Mouse (Mus musculus) embryonic facial prominence, embryonic 11.5 days (tissue): Measurements from ENCODE around the gene Jagn1. TPM values are rescaled to one million over a fixed set of nuclear protein-coding genes. Genes with fewer than 3 reads are reported as not detected.

Source experiments
- ATAC-seq: fragments of 200-750 bp; cut with Nextera tagmentation; replicated peaks from 2 replicates; pipeline ENCODE4 v1.8.0; 2017; ENCODE audit warnings: low read depth; ENCODE audit not compliant: insufficient number of reproducible peaks, low FRiP score, low TSS enrichment
- DNase-seq: peaks from one replicate; pipeline ENCODE4 v3.0.0-alpha.2; 2015; ENCODE audit warnings: low spot score
- H3K27ac ChIP-seq: fragments of 300-500 bp; sonication (generic); replicated peaks from 2 replicates; pipeline ENCODE4 v1.5.1; 2014; ENCODE audit warnings: mild to moderate bottlenecking, low read depth, low read length, control low read depth
- H3K27me3 ChIP-seq: fragments of 300-500 bp; sonication (generic); 2 replicates; pipeline ENCODE4 v1.6.1; 2014; ENCODE audit warnings: mild to moderate bottlenecking, low read length, moderate library complexity, mixed read lengths; ENCODE audit not compliant: control insufficient read depth, insufficient read depth
- H3K36me3 ChIP-seq: fragments of 300-500 bp; sonication (generic); replicated peaks from 2 replicates; pipeline ENCODE4 v1.6.1; 2014; ENCODE audit warnings: low read depth, mild to moderate bottlenecking, low read length, moderate library complexity, mixed read lengths; ENCODE audit not compliant: control insufficient read depth, insufficient read depth
- H3K4me1 ChIP-seq: fragments of 300-500 bp; sonication (generic); 2 replicates; pipeline ENCODE4 v1.6.1; 2014; ENCODE audit warnings: low read length, mixed read lengths; ENCODE audit not compliant: control insufficient read depth, insufficient read depth
- H3K4me2 ChIP-seq: fragments of 300-500 bp; sonication (generic); 2 replicates; pipeline ENCODE4 v1.6.1; 2014; ENCODE audit warnings: low read depth, mild to moderate bottlenecking, control low read depth, low read length, moderate library complexity
- H3K4me3 ChIP-seq: fragments of 300-500 bp; sonication (generic); 2 replicates; pipeline ENCODE4 v1.5.1; 2014; ENCODE audit warnings: low read depth, low read length, control low read depth
- H3K9ac ChIP-seq: fragments of 300-500 bp; sonication (generic); replicated peaks from 2 replicates; pipeline ENCODE4 v1.6.1; 2014; ENCODE audit warnings: mild to moderate bottlenecking, control low read depth, low read length
- H3K9me3 ChIP-seq: fragments of 300-500 bp; sonication (generic); replicated peaks from 2 replicates; pipeline ENCODE4 v1.6.1; 2016; ENCODE audit warnings: mild to moderate bottlenecking, low read length, inconsistent platforms, mixed read lengths; ENCODE audit not compliant: control insufficient read depth
- WGBS: fragments of 180-500 bp; shearing (Covaris S2); extraction: QIAGEN DNeasy Blood & Tissue Kit; methylation state at CpG from one replicate; pipeline ENCODE4 v1.1.7; 2014; 5-methylcytosine and 5-hydroxymethylcytosine counted together
- polyA plus RNA-seq: library from polyadenylated mRNA; unstranded; fragments of >200 nt; fragmentation: Nextera tagmentation; extraction: Ambion mirVana; gene quantifications from 2 replicates; pipeline ENCODE4 v1.2.1, GENCODE M21; 2014

Gene Jagn1
- polyA plus RNA-seq, 1 experiment from 2014 or later, result 72.6 TPM

DNA sequence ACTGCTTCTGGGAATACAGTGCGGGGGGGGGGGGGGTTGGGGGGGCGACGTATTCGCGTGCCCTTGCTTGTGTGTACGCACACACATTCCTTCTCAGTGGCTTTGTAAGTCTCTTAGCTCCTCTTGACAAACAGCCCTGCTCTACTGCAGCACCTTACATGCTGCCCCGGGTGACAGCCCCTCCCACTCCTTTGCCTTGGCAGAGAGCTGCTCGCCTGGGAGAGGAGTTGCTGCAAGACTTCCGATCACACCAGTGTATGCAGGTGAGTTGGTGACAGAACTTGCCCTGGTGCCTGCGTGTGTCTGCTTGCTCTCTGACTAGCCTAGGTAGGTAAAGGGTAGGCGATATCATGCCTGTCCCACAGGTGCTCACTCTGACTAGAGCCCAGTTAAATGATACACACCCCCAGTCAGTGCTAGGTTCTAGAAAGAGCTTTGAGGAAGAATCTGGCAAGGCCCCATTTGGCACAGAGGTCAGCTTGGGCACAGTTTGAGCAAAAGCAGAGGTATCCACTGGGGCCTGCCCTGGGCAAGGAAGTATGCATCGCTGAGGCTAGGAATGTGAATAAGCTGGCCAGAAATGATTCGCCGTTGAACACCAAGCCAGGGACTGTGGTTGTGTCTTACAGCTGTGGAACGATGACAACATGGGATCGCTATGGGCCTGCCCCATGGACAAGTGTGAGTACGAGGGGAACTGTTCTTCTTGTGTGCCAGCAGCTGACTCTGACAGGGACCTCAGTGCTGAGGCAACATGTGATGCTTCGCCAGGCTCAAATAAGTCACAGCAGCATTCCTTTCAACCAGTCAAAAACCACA lies 38.4 kb downstream of the Jagn1 start:
- 64% methylated on average over 18 of the region's 18 CpGs for WGBS
- peaks cover 4% of the 10 kb centered on the region; the same call in 1 of the 2 replicates for H3K4me1 ChIP-seq

DNA sequence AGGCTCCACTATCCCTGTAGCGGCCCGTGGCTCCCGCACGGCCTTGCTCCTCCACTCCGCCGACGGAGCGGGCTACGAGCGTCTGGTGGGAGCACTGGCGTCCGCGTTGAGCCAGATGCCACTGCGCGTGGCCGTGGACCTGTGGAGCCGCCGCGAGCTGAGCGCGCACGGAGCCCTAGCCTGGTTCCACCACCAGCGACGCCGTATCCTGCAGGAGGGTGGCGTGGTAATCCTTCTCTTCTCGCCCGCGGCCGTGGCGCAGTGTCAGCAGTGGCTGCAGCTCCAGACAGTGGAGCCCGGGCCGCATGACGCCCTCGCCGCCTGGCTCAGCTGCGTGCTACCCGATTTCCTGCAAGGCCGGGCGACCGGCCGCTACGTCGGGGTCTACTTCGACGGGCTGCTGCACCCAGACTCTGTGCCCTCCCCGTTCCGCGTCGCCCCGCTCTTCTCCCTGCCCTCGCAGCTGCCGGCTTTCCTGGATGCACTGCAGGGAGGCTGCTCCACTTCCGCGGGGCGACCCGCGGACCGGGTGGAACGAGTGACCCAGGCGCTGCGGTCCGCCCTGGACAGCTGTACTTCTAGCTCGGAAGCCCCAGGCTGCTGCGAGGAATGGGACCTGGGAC lies 40.2 kb downstream of the Jagn1 start:
- Histone ChIP-seq H3K9ac (peak overlapping the region; percentile 46), H3K4me2 (peak overlapping the region; percentile 64), H3K36me3 (no peaks in the 10 kb centered on the region), H3K27ac (no peak overlapping the region), H3K4me1 (peaks cover 4% of the 10 kb centered on the region; the same call in 1 of the 2 replicates), H3K27me3 (peaks cover 18% of the 10 kb centered on the region), H3K9me3 (no peaks in the 10 kb centered on the region), H3K4me3 (peak overlapping the region; percentile 32)
- DNase-seq, result no peak
- peak; percentile 34; the same call in 1 of the 2 replicates for ATAC-seq
- 2% methylated on average over 65 of the region's 65 CpGs for WGBS

More for the DNA sequence above, 38.4 kb downstream of the Jagn1 start:
- H3K36me3 ChIP-seq, result no peaks in the 10 kb centered on the region
- no peak overlapping the region for H3K9ac ChIP-seq
- peaks cover 18% of the 10 kb centered on the region for H3K27me3 ChIP-seq
- H3K9me3 ChIP-seq, result no peaks in the 10 kb centered on the region
- no peak overlapping the region for H3K27ac ChIP-seq
- DNase-seq, result no peak
- H3K4me2 ChIP-seq, result no peak overlapping the region
- no peak for ATAC-seq
- no peak overlapping the region for H3K4me3 ChIP-seq

DNA sequence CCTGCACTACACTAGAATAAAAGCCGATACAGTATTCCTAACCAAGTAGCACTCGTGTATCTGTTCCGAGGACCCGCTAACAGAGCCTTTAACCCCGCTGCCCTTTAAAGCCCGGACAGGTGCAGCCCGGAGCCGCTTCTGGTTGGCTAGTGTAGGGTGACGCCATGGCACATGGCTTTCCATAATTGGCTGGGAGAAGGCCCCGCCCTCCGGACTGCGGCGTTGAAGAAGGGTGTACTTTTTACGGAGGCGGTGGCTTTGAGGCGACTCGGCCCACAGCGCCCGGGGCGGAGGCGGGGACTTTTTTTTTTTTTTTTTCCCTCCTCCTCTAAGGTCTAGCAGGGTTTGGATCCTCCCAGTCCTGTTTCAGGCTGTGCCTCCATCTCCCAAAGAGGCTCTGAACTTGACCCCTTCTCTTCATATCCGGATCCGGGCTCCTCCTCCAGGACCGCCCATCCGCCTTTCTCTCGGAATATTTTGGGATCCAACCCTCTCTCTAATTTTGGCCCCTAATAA lies 40.8 kb downstream of the Jagn1 start, which contains the start of gene Creld1:
Gene Creld1, plus strand, starts transcription at position 198 of the 516 bp plus-strand sequence.
- DNase-seq (peak; percentile 93), ATAC-seq (peak; percentile 89)
- Histone ChIP-seq H3K4me1 (peaks cover 4% of the 10 kb centered on the region; the same call in 1 of the 2 replicates), H3K4me3 (peak within 1 kb of the TSS; percentile 32), H3K4me2 (peak within 1 kb of the TSS; percentile 64), H3K36me3 (no peaks in the 10 kb centered on the region), H3K27me3 (peaks cover 18% of the 10 kb centered on the region), H3K9ac (peak within 1 kb of the TSS; percentile 46), H3K27ac (peak within 1 kb of the TSS; percentile 7; the same call in 1 of the 2 replicates), H3K9me3 (no peaks in the 10 kb centered on the region)
- 0% methylated on average over 26 of the region's 26 CpGs for WGBS

- WGBS, result 10% methylated on average over 10 of the region's 10 CpGs
- peak overlapping the region; percentile 7; the same call in 1 of the 2 replicates for H3K27ac ChIP-seq
- ATAC-seq (peak; percentile 44; the same call in 1 of the 2 replicates), DNase-seq (no peak)
- H3K27me3 ChIP-seq, result peaks cover 18% of the 10 kb centered on the region
- H3K9ac ChIP-seq, result peak overlapping the region; percentile 35
- peak overlapping the region; percentile 32 for H3K4me3 ChIP-seq
- H3K4me2 ChIP-seq, result peak overlapping the region; percentile 64
- peaks cover 4% of the 10 kb centered on the region; the same call in 1 of the 2 replicates for H3K4me1 ChIP-seq
- no peaks in the 10 kb centered on the region for H3K36me3 ChIP-seq
- H3K9me3 ChIP-seq, result no peaks in the 10 kb centered on the region
Measured at GRCm38 (mm10) chr6:113483729-113484128, 41.4 kb downstream of the Jagn1 start.

GRCm38 (mm10) chr6:113487125-113487576 lies 44.8 kb downstream of the Jagn1 start:
- Histone ChIP-seq H3K4me2 (no peak overlapping the region), H3K27ac (no peak overlapping the region), H3K27me3 (peaks cover 7% of the 10 kb centered on the region), H3K9ac (no peak overlapping the region), H3K36me3 (no peaks in the 10 kb centered on the region), H3K4me3 (no peak overlapping the region), H3K9me3 (no peaks in the 10 kb centered on the region), H3K4me1 (peaks cover 4% of the 10 kb centered on the region; the same call in 1 of the 2 replicates)
- DNase-seq (peak; percentile 86), ATAC-seq (no peak)
- 44% methylated on average over 7 of the region's 7 CpGs for WGBS

DNA sequence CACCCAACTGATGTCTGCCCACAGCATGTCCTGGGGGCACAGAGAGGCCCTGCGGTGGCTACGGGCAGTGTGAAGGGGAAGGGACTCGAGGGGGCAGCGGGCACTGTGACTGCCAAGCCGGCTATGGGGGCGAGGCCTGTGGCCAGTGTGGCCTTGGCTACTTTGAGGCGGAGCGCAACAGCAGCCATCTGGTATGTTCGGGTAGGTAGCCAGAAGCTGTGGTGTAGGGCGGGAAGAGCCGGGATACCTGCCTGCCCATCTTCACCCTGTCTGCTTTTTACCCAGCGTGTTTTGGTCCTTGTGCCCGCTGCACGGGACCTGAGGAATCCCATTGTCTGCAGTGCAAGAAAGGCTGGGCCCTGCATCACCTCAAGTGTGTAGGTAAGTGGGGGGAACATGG lies 47.0 kb downstream of the Jagn1 start:
- Histone ChIP-seq H3K27me3 (peaks cover under 1% of the 10 kb centered on the region; the same call in 1 of the 2 replicates), H3K36me3 (no peaks in the 10 kb centered on the region), H3K4me2 (no peak overlapping the region), H3K4me3 (no peak overlapping the region), H3K9me3 (no peaks in the 10 kb centered on the region), H3K4me1 (no peaks in the 10 kb centered on the region; the same call in 1 of the 2 replicates), H3K27ac (no peak overlapping the region), H3K9ac (no peak overlapping the region)
- DNase-seq (no peak), ATAC-seq (no peak)
- WGBS, result 90% methylated on average over 14 of the region's 14 CpGs

DNA sequence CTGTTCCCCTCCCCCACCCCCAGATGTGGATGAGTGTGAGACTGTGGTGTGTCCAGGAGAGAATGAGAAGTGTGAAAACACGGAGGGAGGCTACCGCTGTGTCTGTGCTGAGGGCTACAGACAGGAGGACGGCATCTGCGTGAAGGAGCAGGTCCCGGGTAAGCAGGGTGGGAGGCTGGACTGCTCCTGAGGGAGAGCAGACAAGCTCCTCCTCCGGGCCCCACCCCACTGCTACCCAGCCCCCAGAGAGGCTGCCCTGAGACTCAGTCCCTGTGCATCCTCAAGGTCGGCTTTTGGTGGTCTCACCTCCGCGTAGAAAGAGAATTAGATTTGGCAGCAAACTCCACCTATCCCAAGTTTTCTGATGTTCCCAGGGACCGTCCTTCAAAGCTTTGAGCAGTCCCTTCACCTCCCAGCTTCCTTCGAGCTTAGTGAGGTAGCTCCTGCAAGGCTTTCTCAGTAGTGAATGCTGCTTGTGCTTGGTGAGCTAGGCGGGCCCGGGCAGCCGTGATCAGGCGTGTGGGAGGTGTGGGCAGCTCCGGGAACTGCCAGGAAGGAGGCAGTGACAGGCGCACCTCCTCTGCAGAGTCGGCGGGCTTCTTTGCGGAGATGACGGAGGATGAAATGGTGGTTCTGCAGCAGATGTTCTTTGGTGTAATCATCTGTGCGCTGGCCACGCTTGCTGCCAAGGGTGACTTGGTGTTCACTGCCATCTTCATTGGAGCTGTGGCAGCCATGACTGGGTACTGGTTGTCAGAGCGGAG lies 49.9 kb downstream of the Jagn1 start:
- WGBS, result 76% methylated on average over 24 of the region's 24 CpGs
- DNase-seq, result no peak
- Histone ChIP-seq H3K9me3 (no peaks in the 10 kb centered on the region), H3K36me3 (no peaks in the 10 kb centered on the region), H3K27ac (no peak overlapping the region), H3K27me3 (peaks cover 15% of the 10 kb centered on the region), H3K4me2 (no peak overlapping the region), H3K4me1 (no peaks in the 10 kb centered on the region; the same call in 1 of the 2 replicates), H3K4me3 (no peak overlapping the region), H3K9ac (no peak overlapping the region)
- ATAC-seq, result no peak
